Mouse (Mus musculus) activated CD4-positive, CD25-positive, alpha-beta regulatory T cell, adult 9 weeks (primary cell): Measurements from ENCODE around the gene Ift20. TPM values are rescaled to one million over a fixed set of nuclear protein-coding genes. Genes with fewer than 3 reads are reported as not detected.

Experiments
- polyA plus RNA-seq: library from polyadenylated mRNA; unstranded; fragments of 100-300 nt; shearing (Covaris generic); gene quantifications from one replicate; pipeline ENCODE4 v1.2.1, GENCODE M21; 2017

The Ift20 gene
- 116 TPM for polyA plus RNA-seq

GRCm38 (mm10) chr11:78536080-78536689 is at the start of gene Ift20, which contains the start of gene Tnfaip1:
Gene Ift20, plus strand, starts transcription at chr11:78536361.
Gene Tnfaip1, minus strand, starts transcription at chr11:78536332.

DNA sequence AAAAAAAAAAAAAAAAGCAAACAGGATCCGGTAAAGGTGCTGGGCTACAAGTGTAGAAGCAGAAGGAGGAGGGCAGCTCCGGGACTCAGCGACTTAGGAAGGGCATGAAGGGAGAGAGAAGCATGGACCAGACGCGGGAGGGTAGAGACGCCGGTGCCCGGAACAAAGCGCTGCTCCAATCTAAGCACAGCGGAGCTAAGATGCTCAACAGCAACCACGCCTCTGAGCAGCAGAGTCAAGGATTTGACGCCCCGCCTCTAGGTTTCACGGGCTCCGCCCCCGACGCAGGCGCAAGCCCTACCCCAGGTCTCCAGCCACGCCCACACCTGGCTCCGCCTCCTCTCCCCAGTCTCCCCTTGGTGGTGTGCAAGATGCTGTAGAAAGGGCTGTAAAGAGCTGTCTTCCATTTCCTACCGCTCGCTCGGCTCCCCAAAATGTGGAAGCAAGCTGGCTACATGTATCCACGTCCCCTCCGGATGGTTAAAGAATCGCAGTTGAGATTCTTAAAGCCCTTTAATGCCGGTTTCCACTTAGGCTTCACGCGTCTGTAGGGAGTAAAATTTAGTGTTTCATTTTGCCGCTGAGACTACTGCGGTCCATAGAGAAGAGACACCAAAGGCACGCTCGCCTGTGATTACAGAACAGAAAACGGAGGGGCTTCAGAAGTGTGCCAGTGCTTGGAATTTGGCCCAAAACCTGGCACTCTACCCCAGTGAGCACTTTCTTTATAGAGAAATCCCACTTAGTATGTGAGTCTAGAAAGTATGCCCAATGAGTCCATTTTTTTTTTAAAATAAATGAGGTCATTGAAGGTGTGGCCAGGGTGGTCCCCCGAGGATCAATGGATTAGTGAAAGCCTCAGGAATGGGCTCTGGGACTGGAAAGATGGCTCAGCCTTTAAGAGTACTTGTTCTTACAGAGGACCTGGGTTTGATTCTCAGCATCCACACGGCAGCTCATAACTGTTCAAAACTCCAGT is 38.3 kb upstream of the Ift20 start, which contains the start of gene Sarm1:
Gene Sarm1, minus strand, starts transcription at position 211 of the 979 bp plus-strand sequence.

GRCm38 (mm10) chr11:78499004-78499403 is 37.2 kb upstream of the Ift20 start, which contains the start of gene Vtn:
Gene Vtn, plus strand, starts transcription at chr11:78499091.

DNA sequence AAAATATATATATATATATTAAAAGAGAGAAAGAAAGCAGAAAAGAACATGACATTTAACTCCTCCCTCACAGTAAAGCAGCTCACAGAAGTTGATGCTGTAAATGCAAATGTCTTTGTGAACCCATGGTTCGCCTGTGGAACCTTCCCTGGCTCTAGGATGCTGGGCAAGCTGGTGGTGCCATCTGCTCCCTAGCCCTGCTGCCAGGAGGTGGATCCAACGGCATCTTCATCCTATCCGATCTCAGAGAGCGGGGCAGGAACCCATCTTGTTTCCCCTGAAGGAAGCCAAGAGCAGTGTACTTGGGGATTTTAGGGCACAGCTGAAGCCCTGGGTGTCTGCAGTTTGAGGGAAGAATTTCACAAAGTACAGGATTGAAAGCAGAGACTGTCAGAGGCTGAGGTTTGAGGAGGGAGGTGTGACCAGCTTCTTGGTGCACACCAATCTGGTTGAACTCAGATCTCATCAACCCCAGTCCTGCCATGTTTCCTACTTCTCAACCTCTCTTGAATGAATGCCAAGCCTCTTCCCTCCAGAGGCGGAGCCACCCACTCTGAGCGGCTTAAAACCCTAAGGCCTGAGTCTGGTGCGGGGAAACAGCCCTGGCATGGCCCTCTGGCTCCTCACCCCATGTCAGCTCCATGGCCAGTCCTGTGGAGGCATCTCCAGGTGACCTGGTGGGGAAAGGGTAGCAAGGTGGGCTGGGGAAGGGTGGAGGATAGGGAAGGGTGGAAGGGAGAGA is 33.1 kb upstream of the Ift20 start, which contains the start of gene Sebox:
Gene Sebox, plus strand, starts transcription at position 539 of the 742 bp plus-strand sequence.

GRCm38 (mm10) chr11:78512025-78512957 is 23.9 kb upstream of the Ift20 start, which contains the start of the genes Tmem199 and Poldip2:
Gene Tmem199, minus strand, starts transcription at chr11:78512172.
Gene Poldip2, plus strand, starts transcription at chr11:78512193.

DNA sequence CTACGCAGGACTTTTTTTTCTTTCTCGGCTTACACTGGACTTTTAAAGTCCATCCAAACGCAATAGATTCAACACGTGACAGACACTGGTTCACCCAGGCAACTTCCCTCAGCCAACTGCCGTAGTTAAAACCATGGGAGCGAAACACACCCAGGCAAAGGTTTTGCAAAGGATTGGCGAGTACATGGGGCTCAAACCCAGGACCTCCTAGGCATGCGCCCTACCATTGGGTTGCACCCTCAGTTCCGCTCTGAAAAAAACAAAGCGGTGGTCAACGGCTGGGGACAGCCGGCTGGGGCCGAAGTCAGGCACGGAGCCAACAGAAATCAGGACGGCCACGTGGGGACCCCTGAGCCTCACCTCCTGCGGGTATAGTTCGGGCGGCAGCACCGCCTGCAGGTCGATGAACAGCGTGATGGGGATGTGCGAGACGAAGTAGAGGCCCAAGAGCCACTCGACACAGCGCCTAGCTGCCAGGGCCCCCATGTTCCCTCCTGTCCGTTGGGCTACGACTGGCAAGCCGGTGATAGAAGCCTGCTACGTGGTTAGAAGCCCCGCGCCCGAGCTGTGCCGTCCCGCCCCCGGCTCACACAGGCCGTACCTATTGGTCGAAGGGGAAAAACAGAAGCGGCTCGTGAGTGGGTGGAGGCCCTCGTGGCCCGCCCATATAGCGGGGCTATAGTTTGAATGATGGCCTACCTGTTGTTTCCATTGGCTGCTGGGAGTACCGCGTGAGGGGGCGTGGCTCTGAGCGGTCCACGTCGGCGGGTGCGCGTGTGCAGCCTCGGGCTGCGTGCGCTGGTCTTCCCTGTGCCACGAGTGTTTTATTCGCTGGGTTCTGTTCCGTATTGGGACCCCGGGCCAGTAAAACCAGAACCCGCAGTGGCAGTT is 14.3 kb downstream of the Ift20 start, which contains the start of gene Tmem97:
Gene Tmem97, minus strand, starts transcription at position 610 of the 891 bp plus-strand sequence.

Other genes starting within 250 kb of the Ift20 start
- gene BC030499, start 245.5 kb upstream of the Ift20 start, polyA plus RNA-seq: 0.61 TPM
- gene Spag5, start 234.8 kb upstream of the Ift20 start, polyA plus RNA-seq: 3.5 TPM
- 15.5 TPM for gene Aldoc, start 213.4 kb upstream of the Ift20 start, polyA plus RNA-seq
- 132 TPM for gene Pigs, start 207.9 kb upstream of the Ift20 start, polyA plus RNA-seq
- gene Unc119, start 192.9 kb upstream of the Ift20 start, polyA plus RNA-seq: 30.6 TPM
- not detected for gene Foxn1, start 149.8 kb upstream of the Ift20 start, polyA plus RNA-seq
- not detected for gene Slc13a2, start 114.1 kb upstream of the Ift20 start, polyA plus RNA-seq
- 1.4 TPM for gene Slc46a1, start 70.7 kb upstream of the Ift20 start, polyA plus RNA-seq
- gene Sarm1, start 38.6 kb upstream of the Ift20 start, polyA plus RNA-seq: 0.38 TPM
- not detected for gene Vtn, start 37.3 kb upstream of the Ift20 start, polyA plus RNA-seq
- gene Sebox, start 32.9 kb upstream of the Ift20 start, polyA plus RNA-seq: not detected
- 43.3 TPM for gene Tmem199, start 24.2 kb upstream of the Ift20 start, polyA plus RNA-seq
- gene Poldip2, start 24.2 kb upstream of the Ift20 start, polyA plus RNA-seq: 32.9 TPM
- 22.2 TPM for gene Tnfaip1, start within 50 bp of the Ift20 start, polyA plus RNA-seq
- 12.8 TPM for gene Tmem97, start 14.4 kb downstream of the Ift20 start, polyA plus RNA-seq
- gene Nlk, start 161.0 kb downstream of the Ift20 start, polyA plus RNA-seq: 13.1 TPM
- gene Ccnq, start 215.4 kb downstream of the Ift20 start, polyA plus RNA-seq: 40.2 TPM